Mouse (Mus musculus): Measurements from ENCODE around the gene Trpm3. TPM values are rescaled to one million over a fixed set of nuclear protein-coding genes. Genes with fewer than 3 reads are reported as not detected.
A peak's percentile ranks its signal among the peaks of the same experiment; 100 is the strongest.

Gene Trpm3
- polyA plus RNA-seq, 1 experiment from 2014 or later, result 37.2 TPM

- peak; percentile 79 for ATAC-seq (ENCODE audit: low FRiP score, low read depth)
- Histone ChIP-seq H3K27ac (replicated peaks) (peak overlapping the region; percentile 81), H3K9ac (peak overlapping the region; percentile 69), H3K9me3 (no peaks in the 10 kb centered on the region), H3K36me3 (no peaks in the 10 kb centered on the region), H3K4me1 (replicated peaks) (peaks cover 28% of the 10 kb centered on the region), H3K4me2 (peak overlapping the region; percentile 85), H3K4me3 (peak overlapping the region; percentile 65), H3K27me3 (no peaks in the 10 kb centered on the region)
- WGBS, result 21% methylated on average over 20 of the region's 20 CpGs
Measured at GRCm38 (mm10) chr19:22448340-22449288, 309.8 kb downstream of the Trpm3 start.

GRCm38 (mm10) chr19:22451290-22451689 is 312.4 kb downstream of the Trpm3 start:
- H3K9me3 ChIP-seq, result no peaks in the 10 kb centered on the region
- ATAC-seq (ENCODE audit: low FRiP score, low read depth), result no peak
- 82% methylated on average over 5 of the region's 5 CpGs for WGBS

GRCm38 (mm10) chr19:22456935-22457334 is 318.1 kb downstream of the Trpm3 start:
- no peak for ATAC-seq (ENCODE audit: low FRiP score, low read depth)
- Histone ChIP-seq H3K36me3 (no peaks in the 10 kb centered on the region), H3K4me3 (no peak overlapping the region), H3K9ac (no peak overlapping the region), H3K27me3 (no peaks in the 10 kb centered on the region), H3K9me3 (no peaks in the 10 kb centered on the region), H3K4me2 (no peak overlapping the region), H3K4me1 (replicated peaks) (no peaks in the 10 kb centered on the region), H3K27ac (replicated peaks) (no peak overlapping the region)
- WGBS, result 93% methylated on average over 2 of the region's 2 CpGs

More at GRCm38 (mm10) chr19:22451290-22451689, 312.4 kb downstream of the Trpm3 start:
- peak overlapping the region; percentile 85 for H3K4me2 ChIP-seq
- H3K27ac ChIP-seq (replicated peaks), result no peak overlapping the region
- H3K4me1 ChIP-seq (replicated peaks), result peaks cover 28% of the 10 kb centered on the region
- H3K4me3 ChIP-seq, result no peak overlapping the region
- no peaks in the 10 kb centered on the region for H3K36me3 ChIP-seq
- H3K9ac ChIP-seq, result no peak overlapping the region
- no peaks in the 10 kb centered on the region for H3K27me3 ChIP-seq

GRCm38 (mm10) chr19:22462043-22462442 is 323.2 kb downstream of the Trpm3 start:
- H3K27me3 ChIP-seq, result no peaks in the 10 kb centered on the region
- H3K4me3 ChIP-seq, result no peak overlapping the region
- ATAC-seq (ENCODE audit: low FRiP score, low read depth), result no peak
- H3K9me3 ChIP-seq, result no peaks in the 10 kb centered on the region
- no peaks in the 10 kb centered on the region for H3K36me3 ChIP-seq
- H3K9ac ChIP-seq, result no peak overlapping the region
- H3K4me2 ChIP-seq, result no peak overlapping the region
- no peaks in the 10 kb centered on the region; the same call in 1 of the 2 replicates for H3K4me1 ChIP-seq (replicated peaks)
- H3K27ac ChIP-seq (replicated peaks), result no peak overlapping the region

GRCm38 (mm10) chr19:22463506-22463905 is 324.7 kb downstream of the Trpm3 start:
- Histone ChIP-seq H3K36me3 (no peaks in the 10 kb centered on the region), H3K9ac (no peak overlapping the region), H3K27me3 (no peaks in the 10 kb centered on the region), H3K9me3 (no peaks in the 10 kb centered on the region), H3K4me3 (no peak overlapping the region), H3K4me1 (replicated peaks) (no peaks in the 10 kb centered on the region; the same call in 1 of the 2 replicates), H3K4me2 (no peak overlapping the region), H3K27ac (replicated peaks) (no peak overlapping the region)
- WGBS, result 55% methylated on average over 3 of the region's 3 CpGs
- ATAC-seq (ENCODE audit: low FRiP score, low read depth), result no peak

- H3K4me3 ChIP-seq, result no peak overlapping the region
- H3K27ac ChIP-seq (replicated peaks), result no peak overlapping the region
- no peak overlapping the region for H3K9ac ChIP-seq
- H3K9me3 ChIP-seq, result no peaks in the 10 kb centered on the region
- H3K36me3 ChIP-seq, result no peaks in the 10 kb centered on the region
- 74% methylated on average over 4 of the region's 4 CpGs for WGBS
- H3K27me3 ChIP-seq, result no peaks in the 10 kb centered on the region
- H3K4me2 ChIP-seq, result no peak overlapping the region
- H3K4me1 ChIP-seq (replicated peaks), result no peaks in the 10 kb centered on the region
- ATAC-seq (ENCODE audit: low FRiP score, low read depth), result no peak
Measured at GRCm38 (mm10) chr19:22469608-22470007, 330.8 kb downstream of the Trpm3 start.

GRCm38 (mm10) chr19:22473030-22473712 is 334.3 kb downstream of the Trpm3 start:
- Histone ChIP-seq H3K4me3 (no peak overlapping the region), H3K4me2 (no peak overlapping the region), H3K9ac (no peak overlapping the region), H3K27me3 (no peaks in the 10 kb centered on the region), H3K4me1 (replicated peaks) (no peaks in the 10 kb centered on the region), H3K27ac (replicated peaks) (no peak overlapping the region), H3K9me3 (no peaks in the 10 kb centered on the region), H3K36me3 (no peaks in the 10 kb centered on the region)
- WGBS, result 85% methylated on average over 4 of the region's 4 CpGs
- no peak for ATAC-seq (ENCODE audit: low FRiP score, low read depth)

GRCm38 (mm10) chr19:22478295-22478989 is 339.6 kb downstream of the Trpm3 start:
- 94% methylated on average over 6 of the region's 6 CpGs for WGBS
- Histone ChIP-seq H3K36me3 (no peaks in the 10 kb centered on the region), H3K9me3 (no peaks in the 10 kb centered on the region), H3K4me2 (no peak overlapping the region), H3K9ac (no peak overlapping the region), H3K27ac (replicated peaks) (no peak overlapping the region), H3K4me3 (no peak overlapping the region), H3K4me1 (replicated peaks) (no peaks in the 10 kb centered on the region), H3K27me3 (no peaks in the 10 kb centered on the region)
- no peak for ATAC-seq (ENCODE audit: low FRiP score, low read depth)

- 90% methylated on average over 6 of the region's 6 CpGs for WGBS
- Histone ChIP-seq H3K4me2 (no peak overlapping the region), H3K27me3 (no peaks in the 10 kb centered on the region), H3K4me1 (replicated peaks) (no peaks in the 10 kb centered on the region), H3K9ac (no peak overlapping the region), H3K27ac (replicated peaks) (no peak overlapping the region), H3K9me3 (no peaks in the 10 kb centered on the region), H3K36me3 (no peaks in the 10 kb centered on the region), H3K4me3 (no peak overlapping the region)
- ATAC-seq (ENCODE audit: low FRiP score, low read depth), result no peak
Measured at GRCm38 (mm10) chr19:22503469-22503868, 364.6 kb downstream of the Trpm3 start.

- no peaks in the 10 kb centered on the region for H3K27me3 ChIP-seq
- no peak overlapping the region for H3K4me2 ChIP-seq
- peak; percentile 71 for ATAC-seq (ENCODE audit: low FRiP score, low read depth)
- H3K4me1 ChIP-seq (replicated peaks), result no peaks in the 10 kb centered on the region
- no peak overlapping the region for H3K9ac ChIP-seq
- no peaks in the 10 kb centered on the region for H3K36me3 ChIP-seq
- no peaks in the 10 kb centered on the region for H3K9me3 ChIP-seq
- no peak overlapping the region for H3K4me3 ChIP-seq
- 57% methylated on average over 6 of the region's 6 CpGs for WGBS
- H3K27ac ChIP-seq (replicated peaks), result no peak overlapping the region
Measured at GRCm38 (mm10) chr19:22518508-22518907, 379.7 kb downstream of the Trpm3 start.

- Histone ChIP-seq H3K4me2 (no peak overlapping the region), H3K36me3 (no peaks in the 10 kb centered on the region), H3K4me3 (no peak overlapping the region), H3K9me3 (no peaks in the 10 kb centered on the region), H3K27ac (replicated peaks) (no peak overlapping the region), H3K4me1 (replicated peaks) (no peaks in the 10 kb centered on the region), H3K27me3 (no peaks in the 10 kb centered on the region), H3K9ac (no peak overlapping the region)
- no peak for ATAC-seq (ENCODE audit: low FRiP score, low read depth)
Measured at GRCm38 (mm10) chr19:22527944-22528343, 389.1 kb downstream of the Trpm3 start.
